Comparison of ENCODE assay signal across 22 mouse cellular contexts in the genomic region with DNA sequence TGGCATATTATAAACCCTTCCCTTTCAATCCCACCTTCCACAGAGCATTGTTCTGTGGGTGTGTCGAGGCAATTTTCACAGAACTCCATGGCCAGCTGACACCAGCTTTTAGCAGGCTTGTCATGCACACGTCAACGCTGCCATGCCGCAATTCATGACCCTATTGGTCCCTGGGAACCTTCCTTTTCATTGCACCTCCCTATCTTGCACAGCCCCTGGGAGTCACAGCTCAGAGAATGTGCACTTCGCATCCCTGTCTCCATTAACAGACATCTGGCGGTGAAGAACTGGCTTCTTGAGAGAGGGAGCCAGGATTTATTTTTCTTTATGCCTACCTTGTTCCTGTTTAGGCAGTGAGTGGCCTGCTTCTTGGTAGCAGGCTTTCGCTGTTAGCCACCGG. TPM values are rescaled to one million over a fixed set of nuclear protein-coding genes. Genes with fewer than 3 reads are reported as not detected.
DNase-seq lines count a peak whose midpoint lies in the region; ATAC-seq lines count a peak whose summit lies in the region.
"Had no signal": no experiment of that assay in that cellular context is flagged by ENCODE, and none has a peak within 500 bp of the region (broad histone marks: within the 10 kb centered on the region; RNA-seq: fewer than 3 reads in every experiment).

No protein-coding gene starts in this region.

- H3K4me1 ChIP-seq in forebrain, embryonic 12.5 days = peaks cover 25% of the 10 kb centered on the region
- no peaks in the 10 kb centered on the region for H3K4me1 ChIP-seq in forebrain, embryonic 16.5 days (replicated peaks; ENCODE audit: control insufficient read depth, insufficient read depth, low read length)
- peaks cover 35% of the 10 kb centered on the region for H3K4me1 ChIP-seq in heart, embryonic 15.5 days (replicated peaks)
- H3K4me1 ChIP-seq in neural tube, embryonic 11.5 days (ENCODE audit: control insufficient read depth, insufficient read depth, low read length) = peaks cover 15% of the 10 kb centered on the region
- peaks cover 22% of the 10 kb centered on the region; the same call in 1 of the 2 replicates for H3K4me1 ChIP-seq in neural tube, embryonic 15.5 days
- 0 out of 2 replicates have a peak, but pooled peaks cover 2% of the 10 kb centered on the region for H3K4me1 ChIP-seq in neural tube, embryonic 14.5 days (ENCODE audit: control insufficient read depth, insufficient read depth, low read length)

- no peaks in the 10 kb centered on the region for H3K27me3 ChIP-seq in forebrain, embryonic 12.5 days
- no peaks in the 10 kb centered on the region for H3K27me3 ChIP-seq in forebrain, embryonic 16.5 days (replicated peaks; ENCODE audit: control insufficient read depth, insufficient read depth, low read length)
- H3K27me3 ChIP-seq in heart, embryonic 15.5 days = no peaks in the 10 kb centered on the region
- H3K27me3 ChIP-seq in neural tube, embryonic 11.5 days (ENCODE audit: control insufficient read depth, insufficient read depth, low read length) = no peaks in the 10 kb centered on the region
- no peaks in the 10 kb centered on the region for H3K27me3 ChIP-seq in neural tube, embryonic 15.5 days (replicated peaks)
- H3K27me3 ChIP-seq in neural tube, embryonic 14.5 days (ENCODE audit: control insufficient read depth, insufficient read depth, low read length) = no peaks in the 10 kb centered on the region
- H3K27me3 ChIP-seq: CH12.LX; limb, embryonic 13.5 days; stomach, embryonic 15.5 days had no signal

- H3K9ac ChIP-seq in forebrain, embryonic 12.5 days = no peak overlapping the region
- H3K9ac ChIP-seq in forebrain, embryonic 16.5 days (replicated peaks; ENCODE audit: low read depth, low read length) = no peak overlapping the region
- no peak overlapping the region for H3K9ac ChIP-seq in heart, embryonic 15.5 days
- H3K9ac ChIP-seq in neural tube, embryonic 11.5 days (ENCODE audit: low read length) = peak overlapping the region; percentile 32; the same call in 1 of the 2 replicates
- no peak overlapping the region for H3K9ac ChIP-seq in neural tube, embryonic 15.5 days (replicated peaks)
- H3K9ac ChIP-seq in neural tube, embryonic 14.5 days (replicated peaks; ENCODE audit: low read depth, low read length) = no peak overlapping the region
- H3K9ac ChIP-seq: limb, embryonic 13.5 days; liver, embryonic 14.5 days; stomach, embryonic 15.5 days had no signal

- H3K27ac ChIP-seq in forebrain, embryonic 12.5 days = peak overlapping the region; percentile 53; the same call in 1 of the 2 replicates
- H3K27ac ChIP-seq in forebrain, embryonic 16.5 days (ENCODE audit: low read length) = no peak overlapping the region
- peak overlapping the region; percentile 28 for H3K27ac ChIP-seq in heart, embryonic 15.5 days
- H3K27ac ChIP-seq in neural tube, embryonic 11.5 days (ENCODE audit: low read depth, low read length) = 0 out of 2 replicates have a peak overlapping the region, but pooled peaks have one; percentile 34
- H3K27ac ChIP-seq in neural tube, embryonic 15.5 days (replicated peaks) = no peak overlapping the region
- no peak overlapping the region; the same call in 1 of the 2 replicates for H3K27ac ChIP-seq in neural tube, embryonic 14.5 days (ENCODE audit: low read depth, low read length)
- H3K27ac ChIP-seq: limb, embryonic 13.5 days; liver, embryonic 14.5 days; stomach, embryonic 15.5 days had no signal

- no peaks in the 10 kb centered on the region for H3K9me3 ChIP-seq in forebrain, embryonic 12.5 days
- no peaks in the 10 kb centered on the region for H3K9me3 ChIP-seq in forebrain, embryonic 16.5 days (ENCODE audit: control insufficient read depth, low read length)
- no peaks in the 10 kb centered on the region for H3K9me3 ChIP-seq in heart, embryonic 15.5 days (replicated peaks)
- no peaks in the 10 kb centered on the region for H3K9me3 ChIP-seq in neural tube, embryonic 11.5 days (ENCODE audit: control insufficient read depth, low read length)
- H3K9me3 ChIP-seq in neural tube, embryonic 15.5 days (replicated peaks) = no peaks in the 10 kb centered on the region
- no peaks in the 10 kb centered on the region for H3K9me3 ChIP-seq in neural tube, embryonic 14.5 days (ENCODE audit: control insufficient read depth, low read length)
- H3K9me3 ChIP-seq: limb, embryonic 13.5 days; stomach, embryonic 15.5 days had no signal

- 64% methylated on average over 8 of the region's 8 CpGs for WGBS in forebrain, embryonic 12.5 days
- 65% methylated on average over 8 of the region's 8 CpGs for WGBS in forebrain, embryonic 16.5 days
- 52% methylated on average over 8 of the region's 8 CpGs for WGBS in heart, embryonic 15.5 days
- 70% methylated on average over 8 of the region's 8 CpGs for WGBS in neural tube, embryonic 11.5 days
- WGBS in neural tube, embryonic 15.5 days = 44% methylated on average over 8 of the region's 8 CpGs
- 40% methylated on average over 8 of the region's 8 CpGs for WGBS in neural tube, embryonic 14.5 days

- peak; percentile 18; the same call in 1 of the 2 replicates for ATAC-seq in forebrain, embryonic 12.5 days (ENCODE audit: low FRiP score)
- no peak for ATAC-seq in forebrain, embryonic 16.5 days
- ATAC-seq in heart, embryonic 15.5 days (replicated peaks; ENCODE audit: insufficient number of reproducible peaks, insufficient read depth, low FRiP score, low read depth) = no peak
- ATAC-seq in neural tube, embryonic 11.5 days (ENCODE audit: insufficient read depth, low FRiP score, low TSS enrichment) = peak; percentile 46; the same call in 1 of the 2 replicates
- ATAC-seq in neural tube, embryonic 15.5 days (ENCODE audit: low FRiP score) = no peak
- peak; percentile 55; the same call in 1 of the 2 replicates for ATAC-seq in neural tube, embryonic 14.5 days (ENCODE audit: low read depth)
- no peak for ATAC-seq in erythroblast, adult 5-6 weeks (replicated peaks; ENCODE audit: low FRiP score, poor library complexity, severe bottlenecking)
- ATAC-seq: intestine, postnatal 0 days had no signal

- no peak overlapping the region for H3K4me3 ChIP-seq in forebrain, embryonic 12.5 days (replicated peaks)
- no peak overlapping the region for H3K4me3 ChIP-seq in forebrain, embryonic 16.5 days (replicated peaks; ENCODE audit: low read length)
- no peak overlapping the region for H3K4me3 ChIP-seq in heart, embryonic 15.5 days
- H3K4me3 ChIP-seq in neural tube, embryonic 11.5 days (ENCODE audit: low read depth, low read length) = no peak overlapping the region
- no peak overlapping the region for H3K4me3 ChIP-seq in neural tube, embryonic 15.5 days (replicated peaks)
- no peak overlapping the region for H3K4me3 ChIP-seq in neural tube, embryonic 14.5 days (ENCODE audit: low read depth, low read length)
- H3K4me3 ChIP-seq: erythroblast, embryonic 14.5 days; limb, embryonic 13.5 days; stomach, embryonic 15.5 days had no signal

- no peak for DNase-seq in heart, postnatal 36 days
- DNase-seq in neural tube, embryonic 11.5 days (ENCODE audit: low spot score) = no peak
- DNase-seq: adrenal gland, adult 8-10 months; cerebellum, adult 11 months; cerebellum, postnatal 14 days; kidney, postnatal 10 days had no signal

- peaks cover 35% of the 10 kb centered on the region for H3K36me3 ChIP-seq in forebrain, embryonic 12.5 days (replicated peaks)
- H3K36me3 ChIP-seq in forebrain, embryonic 16.5 days (ENCODE audit: control insufficient read depth, insufficient read depth) = no peaks in the 10 kb centered on the region; the same call in 1 of the 2 replicates
- peaks cover 19% of the 10 kb centered on the region; the same call in 1 of the 2 replicates for H3K36me3 ChIP-seq in heart, embryonic 15.5 days
- H3K36me3 ChIP-seq in neural tube, embryonic 11.5 days (ENCODE audit: control insufficient read depth, insufficient read depth, low read length) = peaks cover 4% of the 10 kb centered on the region; the same call in 1 of the 2 replicates
- H3K36me3 ChIP-seq in neural tube, embryonic 15.5 days = peaks cover 41% of the 10 kb centered on the region
- H3K36me3 ChIP-seq in neural tube, embryonic 14.5 days (ENCODE audit: control insufficient read depth, insufficient read depth, low read length) = peaks cover 11% of the 10 kb centered on the region

- H3K4me2 ChIP-seq in forebrain, embryonic 12.5 days = no peak overlapping the region
- H3K4me2 ChIP-seq in forebrain, embryonic 16.5 days (ENCODE audit: low read length) = no peak overlapping the region
- no peak overlapping the region for H3K4me2 ChIP-seq in heart, embryonic 15.5 days
- no peak overlapping the region for H3K4me2 ChIP-seq in neural tube, embryonic 11.5 days (ENCODE audit: low read depth)
- H3K4me2 ChIP-seq in neural tube, embryonic 15.5 days = no peak overlapping the region
- H3K4me2 ChIP-seq in neural tube, embryonic 14.5 days (ENCODE audit: low read depth, low read length) = no peak overlapping the region
- H3K4me2 ChIP-seq: limb, embryonic 13.5 days; stomach, embryonic 15.5 days had no signal

- intact Hi-C loops in heart, postnatal 36 days (cut with DNase I) = no loop called here

RNA-seq across cellular contexts. Expression of gene Hs1bp3, which starts 25.7 kb away (rescaled TPM):
- 11.5 and 11.7 TPM in 2 replicates for polyA plus RNA-seq in forebrain, embryonic 12.5 days (2016; fragmentation: Nextera tagmentation; extraction: Ambion mirVana)
- 11.1 and 12.3 TPM in 2 replicates for polyA plus RNA-seq in forebrain, embryonic 16.5 days (2015; fragmentation: Nextera tagmentation; extraction: Ambion mirVana)
- 12.1 and 16.5 TPM in 2 replicates for polyA plus RNA-seq in heart, embryonic 15.5 days (2015; fragmentation: Nextera tagmentation; extraction: Ambion mirVana)
- 10 to 100 TPM; 15.9 to 18.0 TPM for total RNA-seq in heart, postnatal 36 days (2021)
- polyA plus RNA-seq in neural tube, embryonic 11.5 days (2014; fragmentation: Nextera tagmentation; extraction: Ambion mirVana) = 8.6 and 11.2 TPM in 2 replicates
- polyA plus RNA-seq in neural tube, embryonic 15.5 days (2015; fragmentation: Nextera tagmentation; extraction: Ambion mirVana) = 8.0 and 10.3 TPM in 2 replicates
- 6.0 and 6.2 TPM in 2 replicates for polyA plus RNA-seq in neural tube, embryonic 14.5 days (2014; fragmentation: Nextera tagmentation; extraction: Ambion mirVana)
- total RNA-seq in erythroblast, adult 5-6 weeks (2015; ENCODE audit: low replicate concordance) = 1.5 TPM in 1 of 2 replicates, not detected in the other
- total RNA-seq in erythroblast, adult 5-6 weeks (2017; ENCODE audit: low replicate concordance) = 1.1 and 1.8 TPM in 2 replicates

RNA-seq across cellular contexts. Expression of gene Gdf7, which starts 37.2 kb away (rescaled TPM):
- 0.27 and 0.34 TPM in 2 replicates for polyA plus RNA-seq in forebrain, embryonic 12.5 days (2016; fragmentation: Nextera tagmentation; extraction: Ambion mirVana)
- not detected in 2 replicates for polyA plus RNA-seq in forebrain, embryonic 16.5 days (2015; fragmentation: Nextera tagmentation; extraction: Ambion mirVana)
- polyA plus RNA-seq in heart, embryonic 15.5 days (2015; fragmentation: Nextera tagmentation; extraction: Ambion mirVana) = 0.10 TPM in 1 of 2 replicates, not detected in the other
- under 1 TPM; 0.43 to 0.83 TPM for total RNA-seq in heart, postnatal 36 days (2021)
- 0.28 and 0.37 TPM in 2 replicates for polyA plus RNA-seq in neural tube, embryonic 11.5 days (2014; fragmentation: Nextera tagmentation; extraction: Ambion mirVana)
- 0.14 TPM in 1 of 2 replicates, not detected in the other for polyA plus RNA-seq in neural tube, embryonic 15.5 days (2015; fragmentation: Nextera tagmentation; extraction: Ambion mirVana)
- 0.43 TPM in 1 of 2 replicates, not detected in the other for polyA plus RNA-seq in neural tube, embryonic 14.5 days (2014; fragmentation: Nextera tagmentation; extraction: Ambion mirVana)
- total RNA-seq in erythroblast, adult 5-6 weeks (2015; ENCODE audit: low replicate concordance) = not detected in 2 replicates
- not detected in 2 replicates for total RNA-seq in erythroblast, adult 5-6 weeks (2017; ENCODE audit: low replicate concordance)
- total RNA-seq: CH12.LX; gastrocnemius, postnatal 36 days had no signal
- polyA plus RNA-seq: erythroblast, embryonic 14.5 days; intestine, postnatal 0 days; liver, embryonic 14.5 days; lung, embryonic 16.5 days; spleen, adult 2 months; stomach, embryonic 15.5 days; thymus, postnatal 0 days had no signal

Comparison
In these comparisons a context has a peak if more than half of its experiments do, and no peak if none do; other contexts are left out.
1. ATAC-seq: peak in forebrain, embryonic 12.5 days (single experiment), neural tube, embryonic 11.5 days (single experiment) and neural tube, embryonic 14.5 days (single experiment); none in forebrain, embryonic 16.5 days (single experiment), heart, embryonic 15.5 days (single experiment), neural tube, embryonic 15.5 days (single experiment) and erythroblast, adult 5-6 weeks (single experiment).
2. H3K27ac ChIP-seq: peak in forebrain, embryonic 12.5 days (single experiment), heart, embryonic 15.5 days (single experiment) and neural tube, embryonic 11.5 days (single experiment); none in forebrain, embryonic 16.5 days (single experiment), neural tube, embryonic 15.5 days (single experiment) and neural tube, embryonic 14.5 days (single experiment).